Mouse (Mus musculus): Measurements from ENCODE around the gene Agbl4.

DNA sequence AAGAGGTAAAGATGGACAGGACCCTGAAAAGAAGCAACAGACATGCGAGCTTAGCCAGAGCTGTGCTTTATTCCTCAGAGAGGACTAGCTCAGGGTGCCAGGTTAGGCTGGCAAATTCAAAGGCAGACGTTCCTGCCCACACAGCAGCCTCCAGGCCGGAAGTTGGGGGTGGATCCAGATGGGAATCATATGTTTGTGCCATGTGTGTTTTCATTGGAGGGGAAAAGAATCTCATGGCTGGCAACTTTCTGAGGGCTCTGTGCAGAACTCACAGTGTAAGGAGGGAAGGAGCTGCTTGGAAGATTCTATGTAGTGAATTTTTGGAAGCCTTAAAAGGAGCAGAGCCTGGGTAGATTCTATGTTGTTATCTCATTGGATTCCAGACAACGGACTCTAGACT, 519.1 kb downstream of the Agbl4 start:
- TF ChIP-seq CTCF (IDR thresholded peaks at IDR 0.05; ENCODE audit: borderline replicate concordance, extremely low read depth, insufficient read depth, insufficient read length) (no peak), POLR2A (IDR thresholded peaks at IDR 0.05; ENCODE audit: borderline replicate concordance, extremely low read depth, insufficient read depth, insufficient read length, poor library complexity, severe bottlenecking) (no peak)
